Mouse (Mus musculus): ENCODE measurements around the gene Adprhl1.

The Adprhl1 gene

GRCm38 (mm10) chr8:13190235-13190634 lies 63.7 kb downstream of the Adprhl1 start:
- DNase-seq = no peak

- DNase-seq = no peak
Observed at GRCm38 (mm10) chr8:13188857-13189256, 65.1 kb downstream of the Adprhl1 start.

- no peak for DNase-seq
Observed at GRCm38 (mm10) chr8:13188052-13188555, 65.9 kb downstream of the Adprhl1 start.

- no peak for DNase-seq
Observed at GRCm38 (mm10) chr8:13187638-13188037, 66.3 kb downstream of the Adprhl1 start.

- DNase-seq = no peak
Observed at GRCm38 (mm10) chr8:13187229-13187628, 66.7 kb downstream of the Adprhl1 start.

- no peak for DNase-seq
Observed at GRCm38 (mm10) chr8:13186819-13187218, 67.1 kb downstream of the Adprhl1 start.

- DNase-seq = no peak
Observed at GRCm38 (mm10) chr8:13181691-13181976, 72.3 kb downstream of the Adprhl1 start.

- DNase-seq = no peak
Observed at GRCm38 (mm10) chr8:13180911-13181690, 72.9 kb downstream of the Adprhl1 start.

- no peak for DNase-seq
Observed at GRCm38 (mm10) chr8:13180408-13180807, 73.6 kb downstream of the Adprhl1 start.

- no peak for DNase-seq
Observed at GRCm38 (mm10) chr8:13179948-13180347, 74.0 kb downstream of the Adprhl1 start.

GRCm38 (mm10) chr8:13179482-13179881 lies 74.5 kb downstream of the Adprhl1 start:
- no peak for DNase-seq

GRCm38 (mm10) chr8:13178137-13178536 lies 75.8 kb downstream of the Adprhl1 start:
- no peak for DNase-seq

GRCm38 (mm10) chr8:13177173-13177852 lies 76.6 kb downstream of the Adprhl1 start:
- DNase-seq = no peak

GRCm38 (mm10) chr8:13175650-13176049 lies 78.3 kb downstream of the Adprhl1 start:
- DNase-seq = no peak

GRCm38 (mm10) chr8:13174811-13175210 lies 79.2 kb downstream of the Adprhl1 start:
- no peak for DNase-seq

GRCm38 (mm10) chr8:13174305-13174704 lies 79.7 kb downstream of the Adprhl1 start:
- no peak for DNase-seq

All from thymus, postnatal 14 days (tissue).